Mouse (Mus musculus) brain, embryonic 14.5 days (tissue): ENCODE measurements around the gene Jmjd8.

Source experiments
- CTCF ChIP-seq: fragments of 200-500 bp; IDR thresholded peaks from 2 replicates; pipeline ENCODE4 v1.5.1; 2012; ENCODE audit warnings: inconsistent platforms, mild to moderate bottlenecking, moderate library complexity, borderline replicate concordance; ENCODE audit not compliant: insufficient read depth, insufficient read length; ENCODE audit errors: extremely low read depth
- POLR2A ChIP-seq: fragments of 200-500 bp; IDR thresholded peaks from 2 replicates; pipeline ENCODE4 v1.6.1; 2012; ENCODE audit warnings: mild to moderate bottlenecking, inconsistent platforms, borderline replicate concordance; ENCODE audit not compliant: poor library complexity, insufficient read depth, insufficient read length, severe bottlenecking; ENCODE audit errors: extremely low read depth

DNA sequence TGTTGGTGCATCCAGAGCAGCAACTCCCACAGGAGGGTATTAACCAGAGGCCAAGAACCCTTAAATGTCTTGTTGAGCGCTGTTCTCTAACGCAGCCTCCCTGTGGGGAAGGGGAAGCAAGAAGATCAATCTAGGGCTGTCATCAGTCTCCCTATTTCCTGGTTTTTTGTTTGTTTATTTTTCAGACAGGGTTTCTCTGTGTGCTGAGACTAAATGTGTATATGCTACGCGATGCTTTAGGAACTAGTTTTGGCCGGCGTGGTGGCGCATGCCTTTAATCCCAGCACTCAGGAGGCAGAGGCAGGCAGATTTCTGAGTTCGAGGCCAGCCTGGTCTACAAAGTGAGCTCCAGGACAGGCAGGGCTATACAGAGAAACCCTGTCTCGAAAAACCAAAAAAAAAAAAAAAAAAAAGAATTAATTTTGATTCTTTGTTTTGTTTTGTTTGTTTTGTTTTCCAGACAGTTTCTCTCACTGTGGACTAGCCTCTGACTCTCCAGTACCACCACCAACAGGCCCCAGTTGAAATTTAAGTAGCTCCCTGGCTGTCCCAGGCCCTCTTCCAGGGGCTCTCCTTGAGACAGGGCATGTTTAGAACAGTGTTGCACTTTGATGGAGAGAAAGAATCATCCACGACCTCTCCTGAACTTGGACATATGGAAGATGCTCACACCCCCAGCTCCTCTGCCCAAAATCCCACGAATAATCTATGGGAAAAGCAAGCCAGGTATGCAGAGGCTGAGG, 44.9 kb downstream of the Jmjd8 start:
- no peak for TF ChIP-seq POLR2A
- TF ChIP-seq CTCF: no peak
